Comparison of ENCODE assay signal across 25 mouse cellular contexts in genomic region chr4:103219011-103219410, GRCm38 (mm10). TPM values are rescaled to one million over a fixed set of nuclear protein-coding genes. Genes with fewer than 3 reads are reported as not detected.
DNase-seq lines count a peak whose midpoint lies in the region; ATAC-seq and TF ChIP-seq lines count a peak whose summit lies in the region.
"Had no signal": no experiment of that assay in that cellular context is flagged by ENCODE, and none has a peak within 500 bp of the region (broad histone marks: within the 10 kb centered on the region; RNA-seq: fewer than 3 reads in every experiment).

No protein-coding gene starts in this region.

- H3K4me1 ChIP-seq in hindbrain, embryonic 14.5 days (replicated peaks; ENCODE audit: control insufficient read depth, insufficient read depth, low read length) = no peaks in the 10 kb centered on the region
- peaks cover 5% of the 10 kb centered on the region for H3K4me1 ChIP-seq in hindbrain, embryonic 12.5 days
- peaks cover 38% of the 10 kb centered on the region for H3K4me1 ChIP-seq in embryonic facial prominence, embryonic 10.5 days
- no peaks in the 10 kb centered on the region for H3K4me1 ChIP-seq in embryonic facial prominence, embryonic 14.5 days (ENCODE audit: control insufficient read depth, insufficient read depth, low read length)
- peaks cover 41% of the 10 kb centered on the region for H3K4me1 ChIP-seq in limb, embryonic 13.5 days
- H3K4me1 ChIP-seq in heart, adult 2 months (ENCODE audit: control insufficient read depth, insufficient read depth, low read length) = peaks cover 1% of the 10 kb centered on the region; the same call in 1 of the 2 replicates

- ATAC-seq in hindbrain, embryonic 14.5 days (ENCODE audit: low FRiP score) = no peak
- no peak for ATAC-seq in hindbrain, embryonic 12.5 days (ENCODE audit: low FRiP score)
- peak; percentile 55; the same call in 1 of the 2 replicates for ATAC-seq in embryonic facial prominence, embryonic 14.5 days (ENCODE audit: low read depth)
- no peak for ATAC-seq in limb, embryonic 13.5 days (ENCODE audit: low FRiP score, low read depth)
- ATAC-seq: forebrain, embryonic 14.5 days; intestine, embryonic 16.5 days; liver, postnatal 0 days; lung, postnatal 0 days had no signal

- H3K9ac ChIP-seq in hindbrain, embryonic 14.5 days = no peak overlapping the region
- no peak overlapping the region for H3K9ac ChIP-seq in hindbrain, embryonic 12.5 days
- H3K9ac ChIP-seq in embryonic facial prominence, embryonic 14.5 days (ENCODE audit: low read depth, low read length) = no peak overlapping the region
- no peak overlapping the region for H3K9ac ChIP-seq in limb, embryonic 13.5 days
- H3K9ac ChIP-seq in heart, adult 2 months (ENCODE audit: low read depth, low read length) = no peak overlapping the region
- H3K9ac ChIP-seq: heart, embryonic 13.5 days; hindbrain, embryonic 13.5 days; liver, postnatal 0 days had no signal

- TF ChIP-seq CTCF in heart, adult 2 months (IDR thresholded peaks at IDR 0.05) = no peak

- no peaks in the 10 kb centered on the region for H3K27me3 ChIP-seq in hindbrain, embryonic 14.5 days (ENCODE audit: control insufficient read depth, insufficient read depth, low read length)
- no peaks in the 10 kb centered on the region for H3K27me3 ChIP-seq in hindbrain, embryonic 12.5 days
- H3K27me3 ChIP-seq in embryonic facial prominence, embryonic 10.5 days (replicated peaks; ENCODE audit: low read depth, poor library complexity, severe bottlenecking) = no peaks in the 10 kb centered on the region
- no peaks in the 10 kb centered on the region for H3K27me3 ChIP-seq in embryonic facial prominence, embryonic 14.5 days (replicated peaks; ENCODE audit: control insufficient read depth, insufficient read depth, low read length)
- no peaks in the 10 kb centered on the region for H3K27me3 ChIP-seq in limb, embryonic 13.5 days
- no peaks in the 10 kb centered on the region for H3K27me3 ChIP-seq in heart, adult 2 months (ENCODE audit: control insufficient read depth, insufficient read depth, low read length)
- H3K27me3 ChIP-seq: heart, embryonic 13.5 days; hindbrain, embryonic 13.5 days had no signal

- no peaks in the 10 kb centered on the region for H3K9me3 ChIP-seq in hindbrain, embryonic 14.5 days (ENCODE audit: control insufficient read depth, low read length)
- H3K9me3 ChIP-seq in hindbrain, embryonic 12.5 days (replicated peaks) = no peaks in the 10 kb centered on the region
- H3K9me3 ChIP-seq in embryonic facial prominence, embryonic 10.5 days = no peaks in the 10 kb centered on the region
- H3K9me3 ChIP-seq in embryonic facial prominence, embryonic 14.5 days (ENCODE audit: control insufficient read depth, low read length) = no peaks in the 10 kb centered on the region
- H3K9me3 ChIP-seq in limb, embryonic 13.5 days = no peaks in the 10 kb centered on the region
- H3K9me3 ChIP-seq: heart, embryonic 13.5 days; hindbrain, embryonic 13.5 days had no signal

- 70% methylated on average over 5 of the region's 5 CpGs for WGBS in hindbrain, embryonic 14.5 days
- WGBS in hindbrain, embryonic 12.5 days = 62% methylated on average over 5 of the region's 5 CpGs
- 50% methylated on average over 5 of the region's 5 CpGs for WGBS in embryonic facial prominence, embryonic 10.5 days
- WGBS in embryonic facial prominence, embryonic 14.5 days = 22% methylated on average over 5 of the region's 5 CpGs
- WGBS in limb, embryonic 13.5 days = 24% methylated on average over 5 of the region's 5 CpGs
- WGBS in heart, adult 2 months = 85% methylated on average over 5 of the region's 5 CpGs

- peaks cover 2% of the 10 kb centered on the region; the same call in 1 of the 2 replicates for H3K79me2 ChIP-seq in heart, adult 2 months (replicated peaks; ENCODE audit: control insufficient read depth, insufficient read depth, low read length)

- no peak for TF ChIP-seq POLR2A in heart, adult 2 months (IDR thresholded peaks at IDR 0.05; ENCODE audit: insufficient read depth, low read depth, low read length)

- no peaks in the 10 kb centered on the region for H3K36me3 ChIP-seq in hindbrain, embryonic 14.5 days (replicated peaks; ENCODE audit: control insufficient read depth, insufficient read depth)
- no peaks in the 10 kb centered on the region for H3K36me3 ChIP-seq in hindbrain, embryonic 12.5 days
- no peaks in the 10 kb centered on the region for H3K36me3 ChIP-seq in embryonic facial prominence, embryonic 10.5 days (replicated peaks)
- no peaks in the 10 kb centered on the region for H3K36me3 ChIP-seq in embryonic facial prominence, embryonic 14.5 days (ENCODE audit: control insufficient read depth, insufficient read depth, low read length)
- no peaks in the 10 kb centered on the region for H3K36me3 ChIP-seq in limb, embryonic 13.5 days
- no peaks in the 10 kb centered on the region for H3K36me3 ChIP-seq in heart, adult 2 months (ENCODE audit: control insufficient read depth, insufficient read depth, low read length)
- H3K36me3 ChIP-seq: heart, embryonic 13.5 days; hindbrain, embryonic 13.5 days had no signal

- no peak for TF ChIP-seq EP300 in heart, adult 2 months (IDR thresholded peaks at IDR 0.05; ENCODE audit: insufficient read depth, low read depth, low read length)

- no peak for DNase-seq in hindbrain, embryonic 14.5 days (ENCODE audit: low spot score)
- DNase-seq in embryonic facial prominence, embryonic 10.5 days (ENCODE audit: low spot score) = peak; percentile 18
- peak; percentile 78 for DNase-seq in embryonic facial prominence, embryonic 14.5 days (ENCODE audit: low spot score)
- no peak for DNase-seq in kidney, postnatal 25 days
- no peak for DNase-seq in heart, adult 2 months
- DNase-seq: adrenal gland, postnatal 25 days; cerebellum, adult 11 months; cerebellum, adult 9-11 months; gastrocnemius, postnatal 25 days; heart, adult 18-20 months; heart, postnatal 14 days; liver, postnatal 0 days; thymus, adult 2 months; thymus, postnatal 4 days had no signal

- intact Hi-C loops in heart, adult 2 months (cut with DNase I) = no loop called here

- no peak overlapping the region for H3K4me3 ChIP-seq in hindbrain, embryonic 14.5 days (replicated peaks; ENCODE audit: low read length)
- no peak overlapping the region for H3K4me3 ChIP-seq in hindbrain, embryonic 12.5 days
- no peak overlapping the region for H3K4me3 ChIP-seq in embryonic facial prominence, embryonic 10.5 days
- H3K4me3 ChIP-seq in embryonic facial prominence, embryonic 14.5 days (ENCODE audit: low read depth, low read length) = no peak overlapping the region
- no peak overlapping the region for H3K4me3 ChIP-seq in limb, embryonic 13.5 days
- H3K4me3 ChIP-seq in heart, adult 2 months = no peak overlapping the region
- H3K4me3 ChIP-seq: heart, embryonic 13.5 days; hindbrain, embryonic 13.5 days had no signal

- 0 out of 2 replicates have a peak overlapping the region, but pooled peaks have one; percentile 14 for H3K27ac ChIP-seq in hindbrain, embryonic 14.5 days
- H3K27ac ChIP-seq in hindbrain, embryonic 12.5 days = no peak overlapping the region
- peak overlapping the region; percentile 57; the same call in 1 of the 2 replicates for H3K27ac ChIP-seq in embryonic facial prominence, embryonic 10.5 days (replicated peaks)
- H3K27ac ChIP-seq in embryonic facial prominence, embryonic 14.5 days (replicated peaks; ENCODE audit: low read depth, low read length) = peak overlapping the region; percentile 41; the same call in 1 of the 2 replicates
- H3K27ac ChIP-seq in limb, embryonic 13.5 days = peak overlapping the region; percentile 55
- H3K27ac ChIP-seq in heart, adult 2 months = no peak overlapping the region
- H3K27ac ChIP-seq: heart, embryonic 13.5 days; macrophage; stomach, postnatal 0 days had no signal

- no peak overlapping the region for H3K4me2 ChIP-seq in hindbrain, embryonic 14.5 days (replicated peaks)
- H3K4me2 ChIP-seq in hindbrain, embryonic 12.5 days (replicated peaks) = no peak overlapping the region
- H3K4me2 ChIP-seq in embryonic facial prominence, embryonic 14.5 days (ENCODE audit: low read depth, low read length) = no peak overlapping the region
- no peak overlapping the region for H3K4me2 ChIP-seq in limb, embryonic 13.5 days (replicated peaks)
- H3K4me2 ChIP-seq: heart, embryonic 13.5 days; hindbrain, embryonic 13.5 days; liver, embryonic 11.5 days; midbrain, embryonic 11.5 days had no signal

RNA-seq across cellular contexts. Expression of gene Slc35d1, which starts 4.0 kb away (rescaled TPM):
- polyA plus RNA-seq in hindbrain, embryonic 14.5 days (2014; fragmentation: Nextera tagmentation; extraction: Ambion mirVana) = 6.4 TPM in 2 replicates
- 12.7 and 12.8 TPM in 2 replicates for polyA plus RNA-seq in hindbrain, embryonic 12.5 days (2016; fragmentation: Nextera tagmentation; extraction: Ambion mirVana)
- polyA plus RNA-seq in embryonic facial prominence, embryonic 10.5 days (2016; fragmentation: Nextera tagmentation; extraction: Ambion mirVana) = 11.4 and 13.0 TPM in 2 replicates
- polyA plus RNA-seq in embryonic facial prominence, embryonic 14.5 days (2014; fragmentation: Nextera tagmentation; extraction: Ambion mirVana) = 13.4 and 13.8 TPM in 2 replicates
- 12.3 and 14.7 TPM in 2 replicates for polyA plus RNA-seq in limb, embryonic 13.5 days (2015; fragmentation: Nextera tagmentation; extraction: Ambion mirVana)
- 1 to 10 TPM; 7.6 to 8.0 TPM for total RNA-seq in heart, adult 2 months (2021)
- 3.9 and 7.3 TPM in 2 replicates for polyA plus RNA-seq in heart, adult 2 months (2012; rRNA removed)

Comparison
In these comparisons a context has a peak if more than half of its experiments do, and no peak if none do; other contexts are left out.
1. H3K27ac ChIP-seq: peak in hindbrain, embryonic 14.5 days (single experiment), embryonic facial prominence, embryonic 10.5 days (single experiment), embryonic facial prominence, embryonic 14.5 days (single experiment) and limb, embryonic 13.5 days (single experiment); none in hindbrain, embryonic 12.5 days (single experiment) and heart, adult 2 months (single experiment).
2. DNase-seq: peak in embryonic facial prominence, embryonic 10.5 days (single experiment) and embryonic facial prominence, embryonic 14.5 days (single experiment); none in hindbrain, embryonic 14.5 days (single experiment), kidney, postnatal 25 days (0 of 2) and heart, adult 2 months (0 of 2).